8 mouse cellular contexts compared by ENCODE assay signal in the genomic region with DNA sequence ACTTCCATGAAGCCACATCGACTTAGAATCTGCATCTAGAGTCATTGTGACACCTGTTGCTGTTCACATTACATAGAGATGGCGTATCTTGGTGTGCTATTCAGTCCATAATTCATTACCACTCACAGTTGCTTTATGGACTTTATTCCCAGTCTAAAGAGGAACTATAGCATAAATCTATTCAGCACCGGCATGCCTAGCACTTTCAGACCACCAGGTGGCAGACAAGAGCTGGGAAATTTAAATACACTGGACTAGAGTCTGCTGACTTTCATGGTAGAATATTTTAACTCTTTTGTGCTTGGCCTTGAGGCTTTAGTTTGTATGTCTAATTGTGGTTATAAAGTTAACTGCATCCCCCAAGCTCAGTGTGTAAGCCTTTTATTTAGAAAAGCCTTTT.
A peak's percentile ranks its signal among the peaks of the same experiment; 100 is the strongest.
DNase-seq lines count a peak whose midpoint lies in the region; ATAC-seq and TF ChIP-seq lines count a peak whose summit lies in the region.

No protein-coding gene starts in this region.

- H3K9me3 ChIP-seq in limb, embryonic 13.5 days = no peaks in the 10 kb centered on the region

- TF ChIP-seq CTCF in spleen, adult 2 months (IDR thresholded peaks at IDR 0.05; ENCODE audit: extremely low read depth, insufficient read depth, insufficient read length, insufficient replicate concordance) = peak; percentile 48; the same call in 1 of the 2 replicates
- 0 out of 2 replicates have a peak, but pooled peaks have one; percentile 11 for TF ChIP-seq CTCF in embryonic fibroblast, embryonic 13.5 days (IDR thresholded peaks at IDR 0.05; ENCODE audit: borderline replicate concordance, insufficient read depth, low read length)

- DNase-seq in spleen, adult 2 months (ENCODE audit: low read depth in 1 of 2, low spot score in 2 of 2) = peak; percentile 42 to 50
- DNase-seq in spleen, adult 12 weeks (ENCODE audit: low spot score) = no peak
- peak; percentile 59 for DNase-seq in adrenal gland, postnatal 25 days
- peak; percentile 76 for DNase-seq in induced T-regulatory cell, adult 2 months (ENCODE audit: low read depth)
- peak; percentile 45 to 56 for DNase-seq in natural killer cell, adult 2 months (ENCODE audit: low spot score in 2 of 2)
- DNase-seq in thymus, postnatal 4 days = peak; percentile 71

- no peak overlapping the region for H3K4me2 ChIP-seq in limb, embryonic 13.5 days (replicated peaks)

- no peaks in the 10 kb centered on the region for H3K36me3 ChIP-seq in spleen, adult 2 months (ENCODE audit: control insufficient read depth, insufficient read depth, low read length)
- peaks cover 37% of the 10 kb centered on the region for H3K36me3 ChIP-seq in limb, embryonic 13.5 days

- H3K27me3 ChIP-seq in spleen, adult 2 months (ENCODE audit: control insufficient read depth, insufficient read depth, low read length) = no peaks in the 10 kb centered on the region
- no peaks in the 10 kb centered on the region for H3K27me3 ChIP-seq in limb, embryonic 13.5 days

- 0 out of 2 replicates have a peak, but pooled peaks have one; percentile 21 for ATAC-seq in limb, embryonic 13.5 days (ENCODE audit: low FRiP score, low read depth)

- TF ChIP-seq POLR2A in spleen, adult 2 months (IDR thresholded peaks at IDR 0.05; ENCODE audit: low read depth, low read length) = no peak
- TF ChIP-seq POLR2A in embryonic fibroblast, embryonic 13.5 days (IDR thresholded peaks at IDR 0.05; ENCODE audit: low read depth, low read length) = no peak

- no peak overlapping the region for H3K9ac ChIP-seq in limb, embryonic 13.5 days

- H3K27ac ChIP-seq in spleen, adult 2 months (ENCODE audit: insufficient read depth, low read length) = no peak overlapping the region
- H3K27ac ChIP-seq in embryonic fibroblast, embryonic 13.5 days (ENCODE audit: insufficient read depth, low read length) = no peak overlapping the region
- H3K27ac ChIP-seq in limb, embryonic 13.5 days = no peak overlapping the region

- 29% methylated on average over 3 of the region's 3 CpGs for WGBS in spleen, adult 2 months
- WGBS in limb, embryonic 13.5 days = 32% methylated on average over 3 of the region's 3 CpGs

- H3K4me1 ChIP-seq in spleen, adult 2 months (ENCODE audit: control insufficient read depth, insufficient read depth, insufficient read length) = no peaks in the 10 kb centered on the region
- H3K4me1 ChIP-seq in embryonic fibroblast, embryonic 13.5 days (ENCODE audit: control insufficient read depth, insufficient read depth, low read length) = peaks cover 8% of the 10 kb centered on the region
- H3K4me1 ChIP-seq in limb, embryonic 13.5 days = peaks cover 11% of the 10 kb centered on the region

- H3K4me3 ChIP-seq in spleen, adult 2 months (ENCODE audit: extremely low read depth, insufficient read depth, insufficient read length) = no peak overlapping the region
- no peak overlapping the region for H3K4me3 ChIP-seq in embryonic fibroblast, embryonic 13.5 days (ENCODE audit: insufficient read depth, low read length)
- no peak overlapping the region for H3K4me3 ChIP-seq in limb, embryonic 13.5 days
